Mouse (Mus musculus) gastrocnemius, postnatal 36 days (tissue): ENCODE results near the gene Grin2b. TPM values are rescaled to one million over a fixed set of nuclear protein-coding genes. Genes with fewer than 3 reads are reported as not detected.
A peak's percentile ranks its signal among the peaks of the same experiment; 100 is the strongest.
"Not testable (repeated sequence)": the region's sequence is repeated elsewhere in the genome, so short reads cannot be mapped to it uniquely, and the experiment has no call there.

Source experiments
- DNase-seq, 2 experiments: peaks; one replicate each; pipeline ENCODE4 v3.0.0; 2022
- intact Hi-C: fragments of 180-260 bp; cut with DNase I; formaldehyde crosslinking; loops from one replicate; pipeline ENCODE4 v1.15.1; 2025
- microRNA-seq, 2 experiments: library from miRNA; unstranded; fragments of <30 nt; microRNA quantifications; one replicate each; pipeline ENCODE4 v1.2.0; 2021
- total RNA-seq, 2 experiments: library from RNA; stranded (reverse); gene quantifications; 2 replicates each; pipeline ENCODE4 v1.2.3; 2021

Gene Grin2b
- total RNA-seq, 2 experiments from 2014 or later = 0.02 to 0.03 TPM

DNA sequence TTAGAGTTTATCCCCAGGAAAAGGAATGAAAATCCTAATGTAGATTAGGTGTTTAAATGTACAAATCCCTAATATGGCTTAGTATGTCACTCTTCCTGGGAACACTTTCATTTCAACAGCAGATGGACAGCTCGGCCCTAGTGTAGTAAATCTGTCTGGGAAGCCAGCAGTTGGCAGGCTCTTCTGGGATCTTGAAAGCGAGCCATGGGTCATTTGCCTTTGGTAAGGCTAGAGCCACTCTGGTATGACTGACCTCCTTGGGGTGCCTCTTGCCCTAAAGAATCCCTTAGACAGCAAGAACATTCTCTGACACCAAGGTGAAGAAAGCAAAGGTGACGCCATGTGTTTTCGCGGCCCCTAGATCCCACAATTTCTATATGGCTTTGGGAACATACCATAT lies 446.2 kb downstream of the Grin2b start:
- intact Hi-C loops = no loop called here
- DNase-seq = peak in 1 of 2 experiments; percentile 10

- DNase-seq = no peak
- intact Hi-C loops = loop anchor here (5.0 kb wide), 1 partner anchor 1711 kb away; no protein-coding TSS in a partner anchor
Measured at GRCm38 (mm10) chr6:135721706-135722105, 451.6 kb downstream of the Grin2b start.

- no peak for DNase-seq
Measured at GRCm38 (mm10) chr6:135714906-135715305, 458.4 kb downstream of the Grin2b start.

DNA sequence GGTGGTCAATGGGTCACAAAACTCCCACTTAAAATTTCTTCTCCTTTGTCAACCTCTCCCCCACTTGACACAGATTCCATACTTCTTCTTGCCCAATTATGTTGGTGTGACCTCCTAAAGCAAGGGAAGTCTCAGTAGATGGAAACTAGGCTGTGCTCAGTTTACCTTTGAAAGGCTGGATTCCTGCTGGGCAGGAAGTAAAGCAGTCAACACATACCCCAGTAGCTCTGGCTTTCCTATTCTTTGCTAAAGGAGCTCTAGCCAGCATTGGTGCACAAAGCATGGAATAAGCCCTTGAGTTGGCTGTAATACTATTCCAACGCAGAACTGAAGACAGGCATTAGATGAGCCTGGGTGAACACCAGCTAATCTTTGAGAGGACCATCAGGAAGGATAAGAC lies 459.1 kb downstream of the Grin2b start:
- intact Hi-C loops = no loop called here
- DNase-seq = no peak

More at GRCm38 (mm10) chr6:135714906-135715305, 458.4 kb downstream of the Grin2b start:
- intact Hi-C loops = no loop called here

DNA sequence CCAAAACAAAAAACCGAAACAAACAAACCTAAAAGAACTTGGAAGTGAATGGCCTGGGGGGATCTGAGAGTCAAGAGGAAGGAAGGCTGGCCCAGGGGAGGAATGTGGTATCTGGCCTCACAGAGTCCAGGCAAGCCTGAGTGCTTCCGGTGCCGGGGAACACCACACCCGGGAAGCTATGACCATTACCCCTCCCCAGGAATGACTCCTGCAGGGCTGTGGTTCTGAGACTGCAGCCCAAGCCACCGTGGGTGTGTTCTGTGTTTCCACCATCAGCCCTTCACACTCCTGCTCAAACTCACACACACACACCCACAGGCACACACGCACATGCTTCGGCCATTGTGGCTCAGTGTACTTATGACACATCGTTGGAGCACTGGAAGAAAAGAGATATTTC lies 459.6 kb downstream of the Grin2b start:
- DNase-seq = no peak
- intact Hi-C loops = no loop called here

DNA sequence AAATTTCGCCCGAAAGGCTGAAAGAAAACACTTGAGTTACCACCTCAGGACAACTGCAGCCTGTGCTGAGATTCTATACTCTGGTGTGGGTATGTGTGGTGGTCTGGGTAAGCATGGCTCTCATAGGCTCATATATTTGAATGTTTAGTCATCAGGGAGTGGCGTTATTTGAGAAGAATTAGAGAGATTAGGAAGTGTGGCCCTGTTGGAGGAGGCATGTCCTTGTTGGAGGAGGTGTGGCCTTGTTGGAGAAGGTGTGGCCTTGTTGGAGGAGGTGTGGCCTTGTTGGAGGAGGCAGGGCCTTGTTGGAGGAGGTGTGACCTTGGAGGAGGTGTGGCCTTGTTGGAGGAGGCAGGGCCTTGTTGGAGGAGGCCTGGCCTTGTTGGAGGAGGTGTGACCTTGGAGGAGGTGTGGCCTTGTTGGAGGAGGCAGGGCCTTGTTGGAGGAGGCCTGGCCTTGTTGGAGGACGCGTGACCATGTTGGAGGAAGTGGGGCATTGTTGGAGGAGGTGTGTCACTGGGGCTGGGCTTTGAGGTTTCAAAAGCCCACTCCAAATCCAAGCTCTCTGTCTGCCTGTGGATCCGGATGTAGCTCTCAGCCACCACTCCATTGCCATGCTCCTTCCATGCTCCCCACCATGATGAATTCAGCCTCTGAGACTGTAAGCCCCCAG lies 466.3 kb downstream of the Grin2b start:
- intact Hi-C loops, DNase-seq: not testable (repeated sequence)

DNA sequence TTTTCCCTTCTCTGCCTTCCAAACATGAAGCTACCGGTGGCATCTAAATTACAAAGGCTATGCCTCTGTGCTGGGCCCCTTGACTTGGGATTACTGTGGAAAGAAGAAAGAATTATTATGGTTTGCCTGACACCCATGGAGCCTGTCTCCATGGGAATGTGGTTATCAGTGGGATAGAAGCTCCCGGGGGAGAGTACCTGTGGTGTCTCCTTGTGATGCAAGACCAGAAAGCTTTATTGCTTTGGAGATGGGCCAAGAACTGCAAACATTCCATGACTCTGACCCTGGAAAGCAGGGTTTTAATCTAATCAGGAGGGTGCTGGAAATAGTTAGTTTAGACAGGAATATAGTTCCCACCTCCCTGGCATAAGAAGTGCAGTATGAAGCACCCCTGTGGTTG lies 469.7 kb downstream of the Grin2b start:
- intact Hi-C loops = no loop called here
- DNase-seq = no peak

DNA sequence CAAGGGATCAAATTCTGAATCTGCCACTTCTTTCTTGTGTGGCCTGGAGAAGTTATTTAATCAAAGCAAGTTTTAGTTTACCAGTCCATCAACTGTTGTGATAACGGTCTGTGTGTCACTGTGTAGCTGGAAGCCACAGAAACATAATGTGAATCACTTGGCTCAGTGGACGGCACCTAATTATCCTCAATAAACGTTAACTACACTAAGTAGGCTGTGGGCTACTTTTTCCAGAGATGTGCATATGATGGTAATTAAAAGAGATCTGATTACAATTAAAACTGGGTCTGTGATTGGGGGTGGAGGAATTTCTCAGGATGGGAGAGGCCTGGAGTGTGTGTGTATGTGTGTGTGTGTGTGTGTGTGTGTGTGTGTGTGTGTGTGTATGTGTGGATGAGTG lies 471.9 kb downstream of the Grin2b start:
- intact Hi-C loops = no loop called here
- DNase-seq = no peak

DNA sequence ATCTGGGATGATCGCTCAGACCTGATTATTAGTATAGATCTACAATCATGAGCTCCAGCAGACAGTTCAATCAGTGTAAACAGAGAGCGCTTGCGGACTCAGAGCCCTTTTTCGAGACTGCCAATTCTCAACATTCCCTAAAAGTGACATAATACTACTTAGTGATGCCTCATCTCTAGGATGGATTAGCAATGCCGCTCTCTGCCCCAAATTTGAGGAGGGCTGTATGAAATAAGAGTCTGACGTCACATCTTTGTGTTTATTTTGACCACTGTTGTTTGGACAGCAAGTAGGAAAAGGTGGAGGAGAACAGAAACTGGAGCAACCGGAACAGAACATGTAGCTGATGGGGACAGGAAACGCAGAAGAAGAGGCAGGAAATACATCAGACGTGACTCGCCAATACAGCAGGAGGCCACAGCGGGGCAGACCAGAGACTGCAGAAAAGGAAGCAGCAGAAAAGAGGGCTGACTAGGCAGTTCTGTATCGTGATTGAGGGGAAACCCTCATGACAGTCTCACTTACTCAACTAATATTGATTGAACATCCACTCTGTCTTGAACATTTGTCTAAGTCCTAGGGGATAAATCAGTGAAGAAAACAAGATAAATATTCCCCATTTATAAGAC lies 472.5 kb downstream of the Grin2b start:
- DNase-seq = no peak
- intact Hi-C loops = no loop called here

DNA sequence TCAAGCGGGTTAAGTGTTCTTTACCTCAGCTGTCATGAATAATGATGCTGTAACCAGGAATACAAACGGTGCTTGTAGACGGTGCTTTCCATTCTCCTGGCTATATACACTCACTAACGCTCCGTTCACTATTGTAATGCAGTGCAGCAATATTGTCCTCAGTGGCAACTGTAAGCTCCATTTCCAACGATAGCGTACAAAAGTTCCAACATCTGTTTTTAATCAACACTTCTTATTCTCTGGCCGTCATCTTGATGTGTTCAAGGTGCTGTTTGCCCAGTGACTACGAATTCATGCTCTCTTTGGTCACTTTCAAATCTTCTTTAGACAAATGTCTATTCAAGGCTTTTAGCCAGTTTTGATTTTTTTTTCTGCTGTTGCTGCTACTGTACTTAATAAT lies 480.8 kb downstream of the Grin2b start:
- intact Hi-C loops = no loop called here
- no peak for DNase-seq

- intact Hi-C loops = no loop called here
- DNase-seq = no peak
Measured at GRCm38 (mm10) chr6:135691561-135691960, 481.8 kb downstream of the Grin2b start.

DNA sequence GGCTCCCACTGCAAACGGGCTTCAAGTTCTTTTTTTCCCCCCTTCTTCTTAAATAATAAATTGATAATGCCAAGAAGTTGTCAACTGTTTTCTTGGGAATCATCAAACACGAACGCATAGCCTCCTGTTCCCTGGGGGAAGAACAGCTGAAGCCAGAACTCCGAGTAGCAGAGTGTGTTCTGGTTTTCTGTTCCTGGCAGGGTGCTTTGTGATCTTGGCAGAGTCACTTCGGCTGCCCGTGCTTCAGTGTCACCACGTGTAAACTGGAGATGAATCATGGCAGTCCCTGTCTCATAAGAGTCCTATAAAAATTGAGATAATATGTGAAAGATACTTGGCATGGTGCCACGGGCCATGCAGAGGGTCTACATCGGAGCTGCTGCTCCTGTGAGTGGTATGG lies 485.4 kb downstream of the Grin2b start:
- no peak for DNase-seq
- intact Hi-C loops = no loop called here

DNA sequence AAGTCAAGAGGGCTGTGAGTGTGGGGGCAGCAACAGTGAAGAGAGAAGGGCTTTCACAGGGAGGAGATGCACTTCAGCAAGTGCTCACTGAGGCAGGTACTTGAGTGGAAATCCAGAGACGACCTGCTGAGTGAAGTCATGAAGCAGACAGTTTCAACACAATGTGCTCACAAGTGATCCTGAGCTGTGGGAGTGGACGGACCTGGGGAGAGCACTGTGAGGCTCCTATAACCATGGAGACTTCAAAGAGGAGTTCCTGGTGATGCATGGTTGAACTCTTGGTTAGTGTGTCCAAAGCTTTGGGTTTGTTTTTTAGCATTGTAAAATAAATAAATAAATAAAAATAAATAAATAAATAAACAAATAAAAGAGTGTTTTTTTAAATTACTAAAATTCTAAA lies 489.1 kb downstream of the Grin2b start:
- intact Hi-C loops = no loop called here
- DNase-seq = no peak

- DNase-seq, intact Hi-C loops: not testable (repeated sequence)
Measured at GRCm38 (mm10) chr6:135681423-135681822, 491.9 kb downstream of the Grin2b start.

GRCm38 (mm10) chr6:135680105-135680710 lies 493.1 kb downstream of the Grin2b start:
- intact Hi-C loops = no loop called here

GRCm38 (mm10) chr6:135674380-135674779 lies 498.9 kb downstream of the Grin2b start:
- DNase-seq = no peak
- intact Hi-C loops = no loop called here

More at GRCm38 (mm10) chr6:135680105-135680710, 493.1 kb downstream of the Grin2b start:
- DNase-seq = no peak

- no peak for DNase-seq
Measured at GRCm38 (mm10) chr6:135672003-135672402, 501.3 kb downstream of the Grin2b start.

More at GRCm38 (mm10) chr6:135672003-135672402, 501.3 kb downstream of the Grin2b start:
- intact Hi-C loops = no loop called here

Small RNA genes lying within 50 kb of the gene (microRNA-seq; reads per million reads assigned to microRNA genes)
- 0 reads per million in 2 experiments for gene Gm22892

Other genes with a start within 250 kb of the Grin2b start
- not detected for gene Gm8994, start 154.0 kb upstream of the Grin2b start, total RNA-seq
- not detected for gene E330021D16Rik, start 242.1 kb upstream of the Grin2b start, total RNA-seq